Mouse (Mus musculus): Measurements from ENCODE around the gene Arrb1. TPM values are rescaled to one million over a fixed set of nuclear protein-coding genes. Genes with fewer than 3 reads are reported as not detected.

Arrb1 gene
- total RNA-seq, 2 experiments from 2014 or later, result 30.7 to 32.6 TPM

DNA sequence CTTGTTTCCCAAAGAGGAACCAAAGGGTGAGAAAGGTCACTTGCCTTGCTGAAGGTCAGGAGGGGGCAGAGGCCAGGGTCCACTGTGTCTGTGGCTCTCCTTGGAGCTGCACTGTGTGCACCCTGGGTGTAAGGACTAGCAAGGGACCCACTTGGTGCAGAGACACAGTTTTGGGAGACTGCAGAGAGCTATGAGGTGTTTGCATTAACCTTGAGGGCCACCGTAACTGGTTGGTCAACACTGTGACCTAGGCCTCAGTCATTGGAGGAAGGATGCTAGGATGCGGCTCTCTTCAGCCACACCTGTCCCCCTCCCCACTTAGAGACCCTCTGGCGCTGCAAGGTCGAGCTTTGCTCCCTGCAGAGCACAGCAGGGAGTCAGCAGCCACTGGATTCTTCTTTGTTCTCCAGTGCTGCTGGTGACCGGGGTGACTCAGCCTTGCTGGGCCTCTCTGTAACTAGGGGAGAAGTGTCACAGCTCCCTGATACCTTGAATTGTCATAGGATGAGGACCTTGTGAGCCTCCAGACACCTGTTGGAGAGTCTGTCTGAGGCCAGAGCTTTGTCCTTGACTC, 2.0 kb downstream of the Arrb1 start:
- no peak for DNase-seq (ENCODE audit: low spot score in 2 of 2)

GRCm38 (mm10) chr7:99538421-99538820, 3.2 kb downstream of the Arrb1 start:
- DNase-seq (ENCODE audit: low spot score in 2 of 2), result no peak

DNA sequence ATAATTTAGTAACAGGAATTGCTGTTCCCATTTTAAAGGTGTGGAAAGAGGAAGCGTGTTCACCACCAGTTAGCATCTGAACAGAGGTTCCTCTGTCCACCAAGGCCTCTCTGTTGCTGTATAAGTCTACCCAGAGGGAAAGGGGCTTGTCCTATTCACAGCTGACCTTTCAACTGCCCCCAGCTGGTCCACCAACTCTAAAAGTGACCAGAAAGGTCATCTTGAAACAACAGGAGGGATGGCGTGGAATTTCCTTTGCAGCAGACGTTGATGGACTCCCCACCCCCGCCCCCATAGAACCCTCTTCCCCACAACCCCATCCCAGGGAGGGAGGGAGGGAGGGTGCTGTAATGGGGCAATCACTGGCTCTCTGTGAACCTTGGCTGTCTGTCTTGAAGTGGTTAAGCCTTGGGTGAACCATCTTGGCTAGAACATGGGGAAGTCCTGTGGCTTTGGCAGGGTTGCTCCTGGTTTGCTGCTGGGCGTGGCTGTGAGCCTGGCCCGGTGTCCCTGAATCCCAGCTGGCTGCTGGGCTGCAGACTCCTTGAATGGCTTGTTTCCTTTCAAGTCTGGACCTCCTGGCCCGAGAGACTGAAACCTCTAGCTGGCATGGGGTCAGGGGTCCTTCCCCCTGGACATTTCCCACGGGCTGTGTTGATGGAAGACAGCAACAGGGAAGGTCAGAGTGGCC, 4.1 kb downstream of the Arrb1 start:
- DNase-seq (ENCODE audit: low spot score in 2 of 2), result peak in 1 of 2 experiments; percentile 48

DNA sequence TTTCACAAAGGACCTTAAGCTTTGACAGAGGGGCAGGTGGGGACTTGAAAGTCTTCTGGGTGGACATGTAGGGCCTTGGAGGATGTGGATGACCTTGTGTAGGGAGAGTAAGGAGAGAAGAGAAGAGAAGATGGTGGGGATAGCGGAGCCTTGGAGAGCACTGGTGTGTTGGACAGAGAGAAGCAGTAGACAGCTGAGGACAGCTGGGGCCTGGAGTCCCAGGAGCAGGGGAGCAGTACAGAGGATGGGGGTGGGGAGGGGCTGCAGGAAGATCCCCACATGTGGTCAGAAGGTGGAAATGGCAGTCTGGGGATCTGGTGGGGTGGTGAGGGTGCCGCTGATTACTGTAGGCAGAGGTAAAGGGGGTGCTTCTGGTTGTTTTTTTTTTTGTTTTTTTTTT, 4.8 kb downstream of the Arrb1 start:
- no peak for DNase-seq (ENCODE audit: low spot score in 2 of 2)

DNA sequence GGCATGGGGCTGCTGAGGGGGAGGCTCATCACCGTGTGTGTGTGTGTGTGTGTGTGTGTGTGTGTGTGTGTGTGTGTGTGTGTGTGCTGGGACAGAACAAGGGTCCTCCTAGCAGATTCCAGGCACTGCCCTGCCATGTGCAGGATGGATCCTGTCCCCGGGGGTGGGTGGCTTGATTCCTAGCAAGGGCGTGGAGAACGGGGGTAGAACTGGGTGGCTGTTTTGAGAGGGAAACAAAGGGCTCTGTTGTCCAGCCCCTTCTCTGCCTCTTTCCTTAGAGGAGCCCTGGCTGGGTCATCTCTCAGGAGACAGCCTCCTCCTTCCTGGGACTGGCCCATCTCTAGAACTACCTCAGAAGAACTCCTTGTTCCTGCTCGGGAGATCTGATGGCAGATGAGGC, 5.9 kb downstream of the Arrb1 start:
- DNase-seq (ENCODE audit: low spot score in 2 of 2), result no peak

DNA sequence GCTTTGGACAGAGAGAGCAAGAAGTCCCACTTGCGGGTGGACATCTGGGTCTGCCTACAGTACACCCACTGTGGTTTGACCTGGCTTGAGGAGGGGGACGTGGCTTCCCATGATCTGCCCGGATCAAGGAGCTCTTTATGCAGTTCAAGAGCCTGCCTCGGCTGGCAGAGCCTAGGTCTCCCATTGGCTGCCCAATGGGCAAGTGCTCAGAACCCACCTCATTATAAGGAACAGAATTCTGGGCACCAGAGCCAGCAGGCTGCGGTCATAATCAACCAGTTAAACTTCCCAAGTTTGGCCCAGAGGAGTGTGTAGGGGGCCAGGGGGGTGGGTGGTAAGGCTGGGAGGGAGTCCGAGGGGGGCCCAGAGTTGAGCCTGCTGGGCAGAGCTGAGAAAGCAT, 9.0 kb downstream of the Arrb1 start:
- no peak for DNase-seq (ENCODE audit: low spot score in 2 of 2)

DNA sequence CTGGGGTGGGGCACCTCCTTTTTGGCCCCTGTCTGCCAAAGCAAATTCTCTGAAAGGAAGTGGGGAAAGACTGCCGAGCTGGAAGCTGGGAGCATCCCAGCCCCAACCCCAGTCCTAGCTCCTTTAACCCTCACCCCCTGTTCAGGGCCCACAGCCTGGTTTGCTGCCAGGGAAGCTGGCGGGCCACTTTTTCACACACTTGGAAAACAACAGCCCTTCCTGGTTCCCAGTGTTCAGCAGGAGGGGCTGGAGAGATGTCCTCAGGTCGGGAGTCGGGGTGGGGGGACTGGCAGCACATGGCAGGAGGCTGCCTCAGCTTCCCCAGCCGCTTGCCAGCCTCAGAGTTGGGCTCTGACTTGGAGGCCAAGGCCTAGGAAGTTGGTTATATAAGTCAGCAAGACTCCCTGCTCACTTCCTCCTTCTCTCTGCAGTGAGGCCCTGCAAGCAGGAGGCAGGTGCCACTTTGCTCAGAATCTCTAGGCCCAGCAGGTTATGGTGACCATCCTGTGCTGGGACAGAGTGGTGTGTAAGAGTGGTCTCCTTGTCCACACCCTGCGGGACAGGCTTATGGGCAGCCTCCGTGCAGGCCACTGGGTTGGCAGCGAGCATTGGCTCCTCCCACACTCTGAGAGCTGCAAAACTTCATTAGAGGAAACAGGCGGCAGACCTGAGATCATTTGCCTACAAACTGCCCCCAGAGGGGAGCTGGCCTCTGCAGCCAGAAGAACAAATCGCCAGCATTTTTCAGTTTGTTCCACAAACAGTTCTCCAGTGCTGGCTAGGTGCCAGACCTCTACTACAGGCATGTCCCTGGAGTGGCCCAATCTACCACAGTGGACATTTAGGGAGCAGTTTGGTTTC, 10.8 kb downstream of the Arrb1 start:
- peak in 1 of 2 experiments; percentile 74 for DNase-seq (ENCODE audit: low spot score in 2 of 2)

- DNase-seq (ENCODE audit: low spot score in 2 of 2), result no peak
Measured at GRCm38 (mm10) chr7:99547584-99548487, 12.6 kb downstream of the Arrb1 start.

DNA sequence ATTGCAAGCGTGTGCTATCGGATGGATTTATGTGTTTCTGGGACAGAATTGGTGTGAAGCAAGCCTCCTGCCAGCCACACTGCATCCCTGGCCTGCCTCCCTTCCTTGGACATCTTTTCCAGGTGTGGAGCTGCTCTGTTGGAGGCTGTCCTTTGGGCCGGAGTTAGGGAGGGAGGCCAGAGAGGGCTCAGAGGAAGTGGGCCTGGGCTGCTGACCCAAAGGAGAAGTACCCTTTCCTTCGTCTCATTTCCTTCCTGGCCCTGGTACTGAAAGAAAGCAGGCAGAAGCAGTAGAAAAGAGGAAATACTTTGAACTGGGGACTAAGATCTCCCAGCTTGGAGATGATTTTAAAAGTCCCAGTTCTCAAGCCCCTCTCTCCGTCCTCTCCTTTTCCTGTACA, 14.4 kb downstream of the Arrb1 start:
- DNase-seq (ENCODE audit: low spot score in 2 of 2), result no peak

DNA sequence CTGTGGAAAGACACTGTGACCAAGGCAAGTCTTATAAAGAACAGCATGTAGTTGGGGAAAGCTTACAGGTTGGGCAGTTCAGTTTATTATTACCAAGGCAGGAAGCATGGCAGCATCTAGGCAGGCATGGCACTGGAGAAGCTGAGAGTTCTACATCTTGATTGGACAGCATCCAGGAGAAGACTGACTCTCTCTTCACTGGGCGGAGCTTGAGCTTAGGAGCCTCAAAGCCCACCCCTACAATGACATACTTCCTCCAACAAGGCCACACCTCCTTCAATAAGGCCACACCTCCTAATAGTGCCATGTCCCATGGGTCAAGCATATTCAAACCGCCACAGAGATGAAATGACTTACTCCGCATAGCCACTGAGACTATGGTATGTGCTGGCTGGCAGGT, 16.4 kb downstream of the Arrb1 start:
- DNase-seq (ENCODE audit: low spot score in 2 of 2), result no peak

GRCm38 (mm10) chr7:99553222-99553884, 18.1 kb downstream of the Arrb1 start:
- DNase-seq (ENCODE audit: low spot score in 2 of 2), result no peak

DNA sequence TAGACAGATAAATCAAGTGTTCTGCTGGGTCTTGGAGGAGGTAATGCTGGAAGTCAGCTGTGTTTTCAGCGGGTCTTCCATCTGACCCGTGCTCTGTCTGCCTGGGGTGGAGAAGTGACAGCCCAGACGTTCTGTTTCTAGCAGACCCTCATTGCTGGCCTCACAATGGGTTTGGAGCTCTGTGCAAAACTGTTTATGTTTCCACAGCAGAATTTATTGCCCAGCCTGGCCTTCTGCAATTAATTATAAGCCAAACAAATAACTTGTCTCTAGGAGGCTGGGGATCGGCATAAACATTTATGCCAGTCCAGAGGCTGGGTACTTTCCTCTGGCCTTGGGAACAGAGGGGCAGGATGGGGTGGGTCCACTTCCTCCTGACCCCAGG, 18.6 kb downstream of the Arrb1 start:
- DNase-seq (ENCODE audit: low spot score in 2 of 2), result no peak

GRCm38 (mm10) chr7:99555862-99556261, 20.6 kb downstream of the Arrb1 start:
- DNase-seq (ENCODE audit: low spot score in 2 of 2), result peak in 1 of 2 experiments; percentile 59

- no peak for DNase-seq (ENCODE audit: low spot score in 2 of 2)
Measured at GRCm38 (mm10) chr7:99559091-99559490, 23.8 kb downstream of the Arrb1 start.

- no peak for DNase-seq (ENCODE audit: low spot score in 2 of 2)
Measured at GRCm38 (mm10) chr7:99562478-99562877, 27.2 kb downstream of the Arrb1 start.

DNA sequence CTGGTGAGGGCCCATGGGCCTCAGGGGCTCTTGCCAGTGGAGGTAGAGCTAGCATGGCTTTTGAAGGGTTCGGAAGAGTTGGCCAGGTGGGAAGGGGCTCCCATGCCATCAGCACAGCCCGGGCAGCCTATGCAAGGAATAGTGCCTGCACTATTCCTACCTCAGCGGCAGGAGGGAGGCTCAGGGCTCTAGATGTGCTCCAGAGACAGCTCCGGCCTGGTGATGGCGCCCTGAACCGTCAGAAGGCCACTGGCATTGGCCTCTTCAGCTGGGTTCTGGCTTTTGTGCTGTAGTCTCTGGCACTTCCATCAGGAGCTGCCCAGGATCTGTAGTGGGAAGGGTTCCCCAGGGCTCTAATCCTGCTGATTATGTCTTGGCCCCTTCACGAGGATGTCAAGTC, 28.0 kb downstream of the Arrb1 start:
- DNase-seq (ENCODE audit: low spot score in 2 of 2), result no peak

DNA sequence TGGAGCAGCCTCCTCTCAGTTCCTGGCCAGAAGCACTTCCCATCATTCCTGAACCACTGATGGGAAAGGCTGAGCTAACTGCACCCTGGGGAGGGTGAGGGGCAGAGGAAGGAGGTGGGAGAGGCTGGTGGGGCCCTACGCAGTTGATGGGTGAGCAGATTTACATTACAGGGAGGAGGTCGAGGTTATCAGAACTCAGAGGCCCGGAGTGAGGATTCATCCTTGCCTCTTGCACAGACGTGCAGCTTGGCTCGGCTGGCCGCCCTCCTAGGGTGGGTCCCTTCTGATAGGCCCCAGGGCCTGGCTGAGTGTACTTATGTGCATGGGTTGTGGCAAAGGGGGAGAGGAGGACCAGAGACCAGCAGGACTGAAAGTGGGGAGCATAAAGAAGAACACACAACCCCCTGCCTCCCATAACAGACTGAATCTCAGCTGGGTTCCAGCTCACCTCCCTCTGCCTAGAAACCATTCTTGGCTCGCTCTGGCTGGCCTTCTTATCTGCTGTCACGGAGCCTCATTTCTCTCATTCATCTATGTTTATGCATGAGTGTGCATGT, 30.1 kb downstream of the Arrb1 start:
- no peak for DNase-seq (ENCODE audit: low spot score in 2 of 2)

DNA sequence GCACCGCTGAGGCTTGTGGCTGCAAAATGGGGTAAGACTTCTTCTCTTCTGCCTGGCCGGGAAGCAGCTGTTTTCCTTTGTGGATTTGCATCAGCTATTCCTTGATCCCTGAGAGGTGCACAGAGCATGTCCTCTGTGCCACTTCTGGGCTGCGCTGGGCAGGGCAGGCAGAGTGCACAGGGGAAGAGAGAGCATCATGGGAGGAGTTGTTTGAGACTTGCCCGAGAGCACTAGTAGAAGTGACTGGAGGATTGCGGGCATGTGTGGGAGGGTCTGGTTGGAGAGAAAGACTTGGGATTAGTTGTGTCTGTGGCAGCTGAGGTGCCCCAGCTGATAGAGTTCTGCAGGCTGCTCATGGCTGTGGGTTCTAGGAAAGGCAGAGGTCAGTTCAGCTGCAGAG, 35.4 kb downstream of the Arrb1 start:
- DNase-seq (ENCODE audit: low spot score in 2 of 2), result no peak

DNA sequence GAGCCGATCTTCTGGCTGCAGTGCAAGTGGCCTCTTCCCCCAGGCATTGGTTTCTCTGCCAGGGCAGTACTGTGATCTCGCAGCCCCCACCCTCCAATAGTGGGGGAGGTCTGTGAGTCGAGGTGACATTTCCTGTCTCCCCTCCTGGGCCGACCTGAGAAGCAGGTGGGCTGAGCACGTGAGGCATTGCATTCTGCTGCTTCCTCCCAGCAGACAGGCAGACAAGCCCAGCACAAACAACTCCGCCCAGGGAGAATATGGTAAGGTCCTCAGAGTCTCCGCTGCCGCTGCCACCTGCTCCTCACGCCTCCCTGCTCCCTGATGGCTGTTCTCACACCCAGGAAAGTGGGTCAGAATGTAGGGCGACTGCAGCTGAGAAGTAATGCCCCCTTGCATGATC, 37.7 kb downstream of the Arrb1 start:
- no peak for DNase-seq (ENCODE audit: low spot score in 2 of 2)

DNA sequence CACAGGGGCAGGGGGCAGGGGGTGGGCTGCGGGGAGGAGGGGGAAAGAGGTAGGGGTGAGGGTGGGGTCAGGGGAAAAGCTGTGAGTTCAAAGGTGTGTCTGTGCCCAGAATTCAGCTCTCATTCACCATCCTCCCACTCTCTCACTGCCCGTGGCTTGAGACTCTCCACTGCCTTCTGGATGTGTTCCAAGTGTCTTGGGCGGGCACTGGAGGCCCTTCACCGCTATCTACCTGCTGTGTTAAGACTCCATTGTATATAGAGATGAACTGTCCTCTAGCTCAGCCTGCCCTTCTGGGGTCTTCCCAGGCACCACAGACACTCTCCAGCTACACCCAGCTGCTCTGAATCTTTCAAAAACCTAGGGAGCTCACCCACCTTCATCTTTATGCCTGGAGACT, 38.1 kb downstream of the Arrb1 start:
- DNase-seq (ENCODE audit: low spot score in 2 of 2), result no peak

All from gastrocnemius, postnatal 4 days (tissue).